Mouse (Mus musculus) urinary bladder, postnatal 10 days (tissue): ENCODE results near the gene Vps41.

ENCODE experiments used
- DNase-seq: peaks from one replicate; pipeline ENCODE4 v3.0.0; 2022; ENCODE audit warnings: low spot score

The Vps41 gene

DNA sequence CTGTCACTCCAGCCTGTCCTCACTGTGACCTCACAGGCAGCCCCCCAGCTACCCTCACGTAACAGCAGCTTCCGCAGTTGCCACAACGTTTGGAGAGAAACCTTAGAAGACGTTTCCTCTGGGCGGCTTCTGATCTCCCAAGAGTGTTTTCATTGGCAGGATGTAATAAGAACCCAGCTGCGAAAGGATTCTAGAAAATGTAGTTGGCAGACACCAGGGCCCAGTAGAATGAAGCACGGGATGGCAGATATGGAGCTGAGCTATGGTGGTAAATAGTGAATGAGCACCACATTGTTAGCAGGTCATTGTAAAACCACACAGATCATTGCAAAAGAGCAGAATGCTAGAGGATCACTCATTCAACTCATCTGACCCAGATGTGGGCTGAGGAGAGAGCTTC lies 158.2 kb downstream of the Vps41 start:
- no peak for DNase-seq

- DNase-seq: no peak
These were observed 175.8 kb downstream of the Vps41 start for GRCm38 (mm10) chr13:18892910-18893309.

DNA sequence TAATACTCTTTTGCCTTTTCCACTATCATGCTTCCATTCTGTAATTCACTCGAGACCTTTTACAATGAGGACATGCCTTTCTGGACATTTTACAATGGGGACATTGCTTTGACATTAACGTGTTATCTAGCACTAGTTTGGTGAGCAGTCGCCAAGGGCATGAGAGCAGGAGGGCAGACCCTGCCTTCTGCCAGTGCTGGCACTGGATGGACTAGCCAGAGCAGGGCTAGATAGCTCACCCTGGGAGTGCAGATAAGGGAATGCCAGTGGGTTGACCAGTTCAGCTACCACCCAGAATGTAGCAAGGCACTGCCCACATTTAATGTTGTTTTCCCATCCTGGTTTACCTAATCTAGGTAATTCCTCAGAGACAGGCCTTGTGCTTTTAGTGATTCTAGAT lies 179.7 kb downstream of the Vps41 start:
- DNase-seq: no peak

DNA sequence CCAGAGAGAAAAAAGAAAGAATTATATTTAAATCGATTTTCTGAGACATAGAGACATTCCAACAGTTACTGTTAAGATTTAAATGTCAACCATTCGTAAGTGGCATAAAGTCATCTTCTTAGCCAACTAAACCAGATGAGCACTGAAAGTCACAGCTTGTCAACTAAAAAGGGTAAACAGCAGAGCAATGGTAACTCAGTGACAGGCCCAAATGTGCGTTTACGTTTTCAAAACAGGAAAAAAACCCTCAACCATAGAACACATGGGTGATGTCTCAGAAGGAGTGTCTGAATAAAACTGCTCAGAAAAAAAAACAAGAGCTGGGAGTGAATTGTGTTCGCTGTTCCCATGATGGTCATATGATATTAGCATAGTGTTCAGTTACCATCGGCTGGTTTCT lies 186.5 kb downstream of the Vps41 start:
- no peak for DNase-seq

GRCm38 (mm10) chr13:18914774-18915173 lies 197.7 kb downstream of the Vps41 start:
- DNase-seq: no peak
